Mouse (Mus musculus): ENCODE measurements around the gene Ggt1. TPM values are rescaled to one million over a fixed set of nuclear protein-coding genes. Genes with fewer than 3 reads are reported as not detected.

Ggt1 gene
- polyA plus RNA-seq, 1 experiment from 2014 or later, result 12.4 TPM

DNA sequence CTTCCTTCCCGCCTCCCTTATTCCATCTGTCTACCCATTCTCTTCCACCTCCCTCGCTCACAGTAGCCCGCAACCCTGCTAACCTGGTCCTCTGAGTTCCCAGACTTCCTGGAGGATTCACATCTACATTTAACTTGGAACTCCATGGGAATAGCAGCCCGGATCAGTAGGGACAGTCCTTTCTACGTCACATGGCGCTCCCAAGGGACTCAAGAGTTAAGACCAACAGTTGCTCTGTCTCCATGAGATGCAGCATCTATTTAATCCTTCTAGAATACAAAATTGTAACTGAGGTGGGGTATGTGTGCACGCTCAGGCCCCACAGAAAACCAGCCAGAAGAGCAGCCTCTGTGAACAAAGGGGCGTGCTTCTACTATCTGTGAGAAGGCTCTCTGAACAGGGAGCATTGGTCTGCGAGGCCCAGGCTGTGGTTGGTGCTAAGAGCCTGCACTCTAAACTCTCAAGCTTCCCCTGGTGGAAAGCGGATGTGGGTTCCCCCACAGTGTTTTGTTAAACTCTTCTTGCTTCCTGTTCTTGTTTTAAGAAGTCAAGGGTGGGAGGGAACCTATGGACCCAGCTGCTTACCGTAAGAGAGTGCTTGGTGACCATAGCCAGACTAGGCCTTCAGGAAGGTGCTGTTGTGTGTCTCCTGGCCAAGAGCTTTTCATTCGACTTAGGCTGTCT, 29.9 kb downstream of the Ggt1 start:
- no peaks in the 10 kb centered on the region for H3K36me3 ChIP-seq (ENCODE audit: control insufficient read depth, insufficient read depth, low read length)
- no peak overlapping the region for H3K4me3 ChIP-seq (ENCODE audit: low read depth, low read length)
- H3K9ac ChIP-seq (ENCODE audit: low read length), result no peak overlapping the region
- WGBS, result 68% methylated on average over 12 of the region's 12 CpGs
- no peak for ATAC-seq (replicated peaks; ENCODE audit: low FRiP score, low TSS enrichment, low read depth)
- no peaks in the 10 kb centered on the region for H3K27me3 ChIP-seq (replicated peaks; ENCODE audit: control insufficient read depth, insufficient read depth, low read length)
- H3K4me2 ChIP-seq (ENCODE audit: low read length), result 0 out of 2 replicates have a peak overlapping the region, but pooled peaks have one; percentile 47
- DNase-seq (ENCODE audit: low spot score), result no peak
- peaks cover 14% of the 10 kb centered on the region for H3K4me1 ChIP-seq (replicated peaks; ENCODE audit: control insufficient read depth, insufficient read depth, low read length)
- 0 out of 2 replicates have a peak overlapping the region, but pooled peaks have one; percentile 7 for H3K27ac ChIP-seq (ENCODE audit: low read depth)
- H3K9me3 ChIP-seq (ENCODE audit: control insufficient read depth, low read length), result no peaks in the 10 kb centered on the region

- 63% methylated on average over 7 of the region's 7 CpGs for WGBS
- H3K27ac ChIP-seq (ENCODE audit: low read depth), result no peak overlapping the region
- peaks cover 6% of the 10 kb centered on the region; the same call in 1 of the 2 replicates for H3K9me3 ChIP-seq (ENCODE audit: control insufficient read depth, low read length)
- no peak overlapping the region for H3K4me2 ChIP-seq (ENCODE audit: low read length)
- peaks cover 14% of the 10 kb centered on the region for H3K4me1 ChIP-seq (replicated peaks; ENCODE audit: control insufficient read depth, insufficient read depth, low read length)
- no peak for DNase-seq (ENCODE audit: low spot score)
- H3K9ac ChIP-seq (ENCODE audit: low read length), result no peak overlapping the region
- no peaks in the 10 kb centered on the region for H3K36me3 ChIP-seq (ENCODE audit: control insufficient read depth, insufficient read depth, low read length)
- no peak for ATAC-seq (replicated peaks; ENCODE audit: low FRiP score, low TSS enrichment, low read depth)
- no peak overlapping the region for H3K4me3 ChIP-seq (ENCODE audit: low read depth, low read length)
- no peaks in the 10 kb centered on the region for H3K27me3 ChIP-seq (replicated peaks; ENCODE audit: control insufficient read depth, insufficient read depth, low read length)
Measured at GRCm38 (mm10) chr10:75592585-75592984, 31.2 kb downstream of the Ggt1 start.

- Histone ChIP-seq H3K4me3 (ENCODE audit: low read depth, low read length) (no peak overlapping the region), H3K9me3 (ENCODE audit: control insufficient read depth, low read length) (peaks cover 11% of the 10 kb centered on the region; the same call in 1 of the 2 replicates), H3K27me3 (replicated peaks; ENCODE audit: control insufficient read depth, insufficient read depth, low read length) (no peaks in the 10 kb centered on the region), H3K4me2 (ENCODE audit: low read length) (no peak overlapping the region), H3K27ac (ENCODE audit: low read depth) (no peak overlapping the region), H3K9ac (ENCODE audit: low read length) (no peak overlapping the region), H3K36me3 (ENCODE audit: control insufficient read depth, insufficient read depth, low read length) (no peaks in the 10 kb centered on the region), H3K4me1 (replicated peaks; ENCODE audit: control insufficient read depth, insufficient read depth, low read length) (no peaks in the 10 kb centered on the region; the same call in 1 of the 2 replicates)
- ATAC-seq (replicated peaks; ENCODE audit: low FRiP score, low TSS enrichment, low read depth) (no peak), DNase-seq (ENCODE audit: low spot score) (no peak)
- 74% methylated on average over 8 of the region's 8 CpGs for WGBS
Measured at GRCm38 (mm10) chr10:75595981-75596380, 34.6 kb downstream of the Ggt1 start.

GRCm38 (mm10) chr10:75600189-75600730, 38.9 kb downstream of the Ggt1 start:
- Histone ChIP-seq H3K4me2 (ENCODE audit: low read length) (no peak overlapping the region), H3K27ac (ENCODE audit: low read depth) (no peak overlapping the region), H3K4me3 (ENCODE audit: low read depth, low read length) (no peak overlapping the region), H3K4me1 (replicated peaks; ENCODE audit: control insufficient read depth, insufficient read depth, low read length) (no peaks in the 10 kb centered on the region), H3K9ac (ENCODE audit: low read length) (no peak overlapping the region), H3K9me3 (ENCODE audit: control insufficient read depth, low read length) (peaks cover 11% of the 10 kb centered on the region; the same call in 1 of the 2 replicates), H3K36me3 (ENCODE audit: control insufficient read depth, insufficient read depth, low read length) (no peaks in the 10 kb centered on the region), H3K27me3 (replicated peaks; ENCODE audit: control insufficient read depth, insufficient read depth, low read length) (no peaks in the 10 kb centered on the region)
- DNase-seq (ENCODE audit: low spot score) (no peak), ATAC-seq (replicated peaks; ENCODE audit: low FRiP score, low TSS enrichment, low read depth) (no peak)
- whole genome bisulfite sequencing, result 65% methylated on average over 7 of the region's 7 CpGs

- Histone ChIP-seq H3K36me3 (ENCODE audit: control insufficient read depth, insufficient read depth, low read length) (no peaks in the 10 kb centered on the region), H3K4me3 (ENCODE audit: low read depth, low read length) (no peak overlapping the region), H3K4me1 (replicated peaks; ENCODE audit: control insufficient read depth, insufficient read depth, low read length) (no peaks in the 10 kb centered on the region), H3K9ac (ENCODE audit: low read length) (no peak overlapping the region), H3K27me3 (replicated peaks; ENCODE audit: control insufficient read depth, insufficient read depth, low read length) (no peaks in the 10 kb centered on the region), H3K27ac (ENCODE audit: low read depth) (no peak overlapping the region), H3K4me2 (ENCODE audit: low read length) (no peak overlapping the region), H3K9me3 (ENCODE audit: control insufficient read depth, low read length) (no peaks in the 10 kb centered on the region)
- WGBS, result 36% methylated on average over 11 of the region's 11 CpGs
- DNase-seq (ENCODE audit: low spot score) (no peak), ATAC-seq (replicated peaks; ENCODE audit: low FRiP score, low TSS enrichment, low read depth) (no peak)
Measured at GRCm38 (mm10) chr10:75605162-75605846, 43.9 kb downstream of the Ggt1 start.

- ATAC-seq (replicated peaks; ENCODE audit: low FRiP score, low TSS enrichment, low read depth), result no peak
- DNase-seq (ENCODE audit: low spot score), result no peak
- H3K36me3 ChIP-seq (ENCODE audit: control insufficient read depth, insufficient read depth, low read length), result no peaks in the 10 kb centered on the region
- no peak overlapping the region for H3K9ac ChIP-seq (ENCODE audit: low read length)
- no peak overlapping the region for H3K4me3 ChIP-seq (ENCODE audit: low read depth, low read length)
- H3K4me1 ChIP-seq (replicated peaks; ENCODE audit: control insufficient read depth, insufficient read depth, low read length), result no peaks in the 10 kb centered on the region
- WGBS, result 85% methylated on average over 4 of the region's 4 CpGs
- no peak overlapping the region for H3K4me2 ChIP-seq (ENCODE audit: low read length)
- H3K27ac ChIP-seq (ENCODE audit: low read depth), result no peak overlapping the region
- H3K9me3 ChIP-seq (ENCODE audit: control insufficient read depth, low read length), result no peaks in the 10 kb centered on the region
- H3K27me3 ChIP-seq (replicated peaks; ENCODE audit: control insufficient read depth, insufficient read depth, low read length), result no peaks in the 10 kb centered on the region
Measured at GRCm38 (mm10) chr10:75607253-75607652, 45.8 kb downstream of the Ggt1 start.

- H3K36me3 ChIP-seq (ENCODE audit: control insufficient read depth, insufficient read depth, low read length), result no peaks in the 10 kb centered on the region
- no peaks in the 10 kb centered on the region for H3K27me3 ChIP-seq (replicated peaks; ENCODE audit: control insufficient read depth, insufficient read depth, low read length)
- H3K9ac ChIP-seq (ENCODE audit: low read length), result no peak overlapping the region
- ATAC-seq (replicated peaks; ENCODE audit: low FRiP score, low TSS enrichment, low read depth) (no peak), DNase-seq (ENCODE audit: low spot score) (no peak)
- no peaks in the 10 kb centered on the region for H3K9me3 ChIP-seq (ENCODE audit: control insufficient read depth, low read length)
- H3K27ac ChIP-seq (ENCODE audit: low read depth), result no peak overlapping the region
- no peaks in the 10 kb centered on the region for H3K4me1 ChIP-seq (replicated peaks; ENCODE audit: control insufficient read depth, insufficient read depth, low read length)
- H3K4me3 ChIP-seq (ENCODE audit: low read depth, low read length), result no peak overlapping the region
- H3K4me2 ChIP-seq (ENCODE audit: low read length), result no peak overlapping the region
- WGBS, result 88% methylated on average over 11 of the region's 11 CpGs
Measured at GRCm38 (mm10) chr10:75608975-75609374, 47.6 kb downstream of the Ggt1 start.

DNA sequence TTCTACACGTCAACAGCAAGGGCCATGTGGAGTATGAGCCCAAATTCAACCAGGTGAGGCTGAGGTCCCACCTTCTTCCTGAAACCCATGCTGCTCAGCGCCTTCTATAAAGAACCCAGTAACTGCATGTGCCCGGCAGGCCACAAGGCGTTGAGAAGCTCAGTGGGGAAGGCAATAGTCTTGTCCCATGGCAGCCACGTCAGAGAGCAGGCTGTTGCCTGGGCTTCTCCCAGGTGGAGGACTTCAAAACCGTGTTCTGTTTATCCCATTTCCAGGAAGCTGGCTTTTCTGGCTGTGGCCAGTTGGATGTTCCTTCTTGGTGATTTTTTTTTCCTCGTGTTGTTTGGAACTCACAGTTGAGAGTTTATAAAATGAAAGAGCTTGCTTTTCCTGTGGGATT, 49.1 kb downstream of the Ggt1 start:
- no peak overlapping the region for H3K27ac ChIP-seq (ENCODE audit: low read depth)
- H3K4me1 ChIP-seq (replicated peaks; ENCODE audit: control insufficient read depth, insufficient read depth, low read length), result no peaks in the 10 kb centered on the region
- 43% methylated on average over 7 of the region's 7 CpGs for WGBS
- no peak for ATAC-seq (replicated peaks; ENCODE audit: low FRiP score, low TSS enrichment, low read depth)
- DNase-seq (ENCODE audit: low spot score), result no peak
- H3K4me3 ChIP-seq (ENCODE audit: low read depth, low read length), result no peak overlapping the region
- H3K9ac ChIP-seq (ENCODE audit: low read length), result no peak overlapping the region
- no peaks in the 10 kb centered on the region; the same call in 1 of the 2 replicates for H3K36me3 ChIP-seq (ENCODE audit: control insufficient read depth, insufficient read depth, low read length)
- no peaks in the 10 kb centered on the region for H3K27me3 ChIP-seq (replicated peaks; ENCODE audit: control insufficient read depth, insufficient read depth, low read length)
- H3K9me3 ChIP-seq (ENCODE audit: control insufficient read depth, low read length), result no peaks in the 10 kb centered on the region
- H3K4me2 ChIP-seq (ENCODE audit: low read length), result no peak overlapping the region

Data from intestine, embryonic 14.5 days (tissue).